Mouse (Mus musculus) embryonic fibroblast, embryonic 13.5 days (primary cell): ENCODE results near the gene Akr1cl.

Source experiments
- CTCF ChIP-seq: IDR thresholded peaks from 2 replicates; pipeline ENCODE4 v1.5.1; 2011; ENCODE audit warnings: mild to moderate bottlenecking, control low read depth, low read length, moderate library complexity, borderline replicate concordance; ENCODE audit not compliant: insufficient read depth
- POLR2A ChIP-seq: IDR thresholded peaks from 2 replicates; pipeline ENCODE4 v1.6.1; 2011; ENCODE audit warnings: low read depth, mild to moderate bottlenecking, control low read depth, low read length, moderate library complexity

DNA sequence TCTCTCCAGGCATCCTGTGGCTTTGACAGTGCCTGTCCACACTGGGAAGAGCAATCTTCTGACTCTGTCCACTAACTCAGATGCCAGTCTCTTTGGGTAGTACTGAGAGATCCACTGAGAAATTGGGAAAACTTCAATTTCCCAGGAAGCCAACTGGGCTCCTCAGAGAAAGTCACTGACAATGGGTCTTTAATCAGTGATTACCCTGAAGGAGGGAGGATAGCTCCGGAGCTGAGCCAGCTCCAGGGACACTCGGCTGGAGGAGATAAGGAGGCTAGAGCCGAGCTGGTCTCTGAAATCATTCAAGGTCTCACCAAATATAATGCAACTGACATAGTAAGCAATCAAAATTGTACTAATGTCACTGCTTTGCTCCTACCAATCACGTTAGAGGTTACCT is 28.0 kb downstream of the Akr1cl start:
- TF ChIP-seq CTCF, result no peak
- TF ChIP-seq POLR2A, result no peak
